Mouse (Mus musculus): Measurements from ENCODE around the gene Icam2.
"Not testable (repeated sequence)": the region's sequence is repeated elsewhere in the genome, so short reads cannot be mapped to it uniquely, and the experiment has no call there.

The Icam2 gene

DNA sequence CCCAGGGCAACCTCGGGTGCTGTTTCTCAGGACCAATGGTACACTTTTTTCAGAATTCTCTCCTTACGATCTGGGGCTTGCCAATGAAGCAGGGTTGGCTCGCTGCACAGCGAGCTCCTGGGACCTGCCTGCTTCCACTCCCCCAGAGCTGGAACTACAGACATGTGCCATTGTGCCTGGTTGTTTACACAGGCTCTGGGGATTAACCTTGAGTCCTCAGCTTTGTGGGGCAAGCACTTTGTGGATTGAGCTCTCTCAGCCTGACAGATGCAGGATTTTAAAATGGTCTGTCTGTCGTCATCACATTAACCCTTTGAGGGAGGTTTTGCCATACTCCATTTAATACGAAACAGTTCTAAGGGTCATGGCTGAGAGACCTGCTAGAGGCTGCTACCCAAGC lies 43.0 kb downstream of the Icam2 start:
- DNase-seq (ENCODE audit: low read depth, low spot score): no peak

- DNase-seq (ENCODE audit: low read depth, low spot score): no peak
Observed at GRCm38 (mm10) chr11:106340990-106341520, 46.8 kb downstream of the Icam2 start.

GRCm38 (mm10) chr11:106339323-106339722 lies 48.6 kb downstream of the Icam2 start:
- DNase-seq (ENCODE audit: low read depth, low spot score): not testable (repeated sequence)

GRCm38 (mm10) chr11:106338870-106339269 lies 49.0 kb downstream of the Icam2 start:
- DNase-seq (ENCODE audit: low read depth, low spot score): no peak

GRCm38 (mm10) chr11:106338029-106338428 lies 49.8 kb downstream of the Icam2 start:
- no peak for DNase-seq (ENCODE audit: low read depth, low spot score)

GRCm38 (mm10) chr11:106334066-106334465 lies 53.8 kb downstream of the Icam2 start:
- DNase-seq (ENCODE audit: low read depth, low spot score): no peak

DNA sequence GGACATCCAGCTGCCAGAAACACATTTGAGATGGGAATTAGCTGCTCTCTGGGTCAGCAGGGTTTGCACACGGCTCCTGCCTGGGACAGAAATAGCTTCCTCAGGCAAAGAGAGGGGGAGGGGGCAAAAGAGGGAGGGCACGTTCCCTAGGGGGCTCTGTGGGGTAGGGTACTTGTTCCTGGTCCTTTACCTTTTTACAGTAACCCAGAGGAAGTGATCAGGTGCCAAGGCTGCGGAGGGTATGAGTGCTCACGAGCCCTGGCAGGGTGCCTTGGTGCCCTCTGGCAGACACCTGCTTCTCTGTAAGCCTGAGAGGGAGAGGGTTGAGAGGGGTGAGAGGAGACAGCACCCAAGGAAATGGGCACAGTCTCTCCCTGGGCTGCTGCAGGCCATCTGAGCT lies 55.4 kb downstream of the Icam2 start:
- no peak for DNase-seq (ENCODE audit: low read depth, low spot score)

- DNase-seq (ENCODE audit: low read depth, low spot score): peak; percentile 19
Observed at GRCm38 (mm10) chr11:106329682-106330081, 58.2 kb downstream of the Icam2 start.

DNA sequence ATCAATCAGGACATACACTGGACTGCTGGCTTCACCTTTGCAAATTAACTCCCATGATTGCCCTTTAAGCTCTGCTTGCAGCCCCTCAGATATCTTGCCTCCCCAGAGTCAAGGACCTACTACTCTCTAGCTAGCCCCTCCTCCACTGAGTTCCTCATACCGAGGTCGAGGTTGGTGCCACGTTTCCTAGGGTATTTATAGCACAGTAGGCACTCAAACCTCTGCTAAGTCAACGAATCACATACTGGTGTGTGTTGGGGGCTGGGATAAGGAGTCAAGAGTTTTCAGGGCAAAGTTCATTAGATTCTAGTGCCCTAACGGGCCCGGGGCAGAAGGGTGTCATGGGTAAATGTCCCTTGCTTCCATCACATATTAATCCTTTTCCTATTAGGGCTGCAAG lies 58.7 kb downstream of the Icam2 start:
- DNase-seq (ENCODE audit: low read depth, low spot score): no peak

DNA sequence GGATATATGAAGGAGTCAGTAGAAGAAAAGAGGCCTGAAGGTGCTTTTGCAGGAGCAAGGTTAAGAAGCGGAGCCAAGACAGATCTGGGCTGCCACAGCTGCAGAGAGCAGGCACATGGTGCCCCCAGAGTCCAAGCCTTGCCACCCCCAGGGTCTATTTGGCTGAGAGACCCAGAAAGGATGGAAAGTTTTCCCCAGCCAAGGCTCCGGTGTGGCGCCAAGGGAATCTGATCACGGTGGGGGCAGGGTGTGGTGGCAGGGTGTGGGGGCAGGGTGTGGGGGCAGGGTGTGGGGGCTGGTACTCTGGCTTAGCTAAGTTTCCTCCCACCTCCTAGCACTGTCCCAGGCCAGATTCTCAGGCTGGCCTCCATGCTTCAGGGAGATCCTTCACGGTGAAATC lies 59.4 kb downstream of the Icam2 start:
- DNase-seq (ENCODE audit: low read depth, low spot score): no peak
